Mouse (Mus musculus) ES-Bruce4 (cell line): ENCODE results near the gene Cnot3. TPM values are rescaled to one million over a fixed set of nuclear protein-coding genes. Genes with fewer than 3 reads are reported as not detected.
"Not testable (repeated sequence)": the region's sequence is repeated elsewhere in the genome, so short reads cannot be mapped to it uniquely, and the experiment has no call there.

ENCODE experiments used
- H3K27ac ChIP-seq: 2 replicates; pipeline ENCODE4 v1.5.1; 2012; ENCODE audit warnings: low read length, inconsistent platforms; ENCODE audit not compliant: insufficient read depth
- H3K27me3 ChIP-seq: 2 replicates; pipeline ENCODE4 v1.6.1; 2012; ENCODE audit warnings: mild to moderate bottlenecking, low read length, inconsistent platforms; ENCODE audit not compliant: control insufficient read depth, poor library complexity, insufficient read depth, severe bottlenecking
- H3K36me3 ChIP-seq: 2 replicates; pipeline ENCODE4 v1.6.1; 2012; ENCODE audit warnings: inconsistent platforms, mild to moderate bottlenecking, low read length, moderate library complexity; ENCODE audit not compliant: control insufficient read depth, poor library complexity, insufficient read depth, severe bottlenecking
- H3K4me1 ChIP-seq: one replicate; pipeline ENCODE4 v1.8.1; 2011; ENCODE audit warnings: low read length; ENCODE audit not compliant: control insufficient read depth, insufficient read depth
- H3K4me3 ChIP-seq: 2 replicates; pipeline ENCODE4 v1.5.1; 2011; ENCODE audit warnings: low read depth, mild to moderate bottlenecking, low read length
- H3K9ac ChIP-seq: 2 replicates; pipeline ENCODE4 v1.6.1; 2012; ENCODE audit warnings: low read depth, mild to moderate bottlenecking, inconsistent platforms; ENCODE audit not compliant: poor library complexity, severe bottlenecking
- H3K9me3 ChIP-seq: replicated peaks from 2 replicates; pipeline ENCODE4 v1.6.1; 2012; ENCODE audit warnings: mild to moderate bottlenecking, low read length, inconsistent platforms; ENCODE audit not compliant: control insufficient read depth, poor library complexity, insufficient read depth, severe bottlenecking
- CTCF ChIP-seq: IDR thresholded peaks from one replicate; pipeline ENCODE4 v1.8.1; 2011; ENCODE audit warnings: low read depth, low read length
- EP300 ChIP-seq: IDR thresholded peaks from 2 replicates; pipeline ENCODE4 v1.6.1; 2011; ENCODE audit warnings: low read depth, low read length; ENCODE audit not compliant: insufficient read depth
- POLR2A ChIP-seq: IDR thresholded peaks from one replicate; pipeline ENCODE4 v1.8.1; 2011; ENCODE audit warnings: low read length; ENCODE audit not compliant: insufficient read depth
- polyA plus RNA-seq: library from polyadenylated mRNA; stranded (reverse); fragments of >200 nt; gene quantifications from 2 replicates; pipeline ENCODE4 v1.2.4, GENCODE M21; 2011; ENCODE audit warnings: low read depth; ENCODE audit not compliant: missing spikeins, insufficient read depth, insufficient read length

The Cnot3 gene
- polyA plus RNA-seq, 1 experiment, result 141 TPM

DNA sequence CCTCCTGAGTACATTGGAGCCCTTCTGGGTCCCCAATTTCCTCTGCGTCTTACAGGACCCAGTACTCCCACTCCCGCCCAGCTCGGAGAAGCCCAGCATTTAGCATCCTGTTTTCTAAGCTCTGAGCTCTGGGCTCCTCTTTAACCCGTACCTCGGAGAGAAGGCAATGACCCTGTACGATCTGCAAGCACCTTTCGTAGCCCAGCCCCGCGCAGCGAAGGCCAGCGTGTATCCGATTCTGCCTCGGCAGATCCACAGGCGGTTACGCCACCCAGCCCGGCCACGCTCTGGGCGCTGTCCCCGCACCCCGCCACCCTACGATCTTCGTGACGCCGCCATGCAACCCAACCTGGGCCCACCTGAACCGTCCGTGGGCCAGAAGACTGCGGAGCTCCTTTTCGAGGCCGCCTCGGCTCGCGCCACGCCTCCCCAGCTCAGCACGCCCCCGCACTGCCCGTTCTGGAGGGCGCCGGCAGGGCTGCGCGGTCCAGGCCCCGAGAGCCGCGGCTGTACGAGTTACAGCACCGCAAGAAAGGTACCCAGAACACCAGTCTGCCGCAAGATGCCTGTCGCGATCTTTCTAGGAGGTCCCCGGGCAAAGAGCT lies 47.4 kb downstream of the Cnot3 start, which contains the start of gene Tsen34:
Gene Tsen34, plus strand, starts transcription at position 482 of the 605 bp plus-strand sequence.
- Histone ChIP-seq H3K4me3 (peak within 1 kb of the TSS; percentile 76), H3K4me1 (no peaks in the 10 kb centered on the region), H3K36me3 (peaks cover 6% of the 10 kb centered on the region), H3K9me3 (no peaks in the 10 kb centered on the region), H3K9ac (peak within 1 kb of the TSS; percentile 55), H3K27ac (peak within 1 kb of the TSS; percentile 82), H3K27me3 (no peaks in the 10 kb centered on the region)
- TF ChIP-seq CTCF, result no peak
- TF ChIP-seq EP300, result no peak
- TF ChIP-seq POLR2A, result no peak

DNA sequence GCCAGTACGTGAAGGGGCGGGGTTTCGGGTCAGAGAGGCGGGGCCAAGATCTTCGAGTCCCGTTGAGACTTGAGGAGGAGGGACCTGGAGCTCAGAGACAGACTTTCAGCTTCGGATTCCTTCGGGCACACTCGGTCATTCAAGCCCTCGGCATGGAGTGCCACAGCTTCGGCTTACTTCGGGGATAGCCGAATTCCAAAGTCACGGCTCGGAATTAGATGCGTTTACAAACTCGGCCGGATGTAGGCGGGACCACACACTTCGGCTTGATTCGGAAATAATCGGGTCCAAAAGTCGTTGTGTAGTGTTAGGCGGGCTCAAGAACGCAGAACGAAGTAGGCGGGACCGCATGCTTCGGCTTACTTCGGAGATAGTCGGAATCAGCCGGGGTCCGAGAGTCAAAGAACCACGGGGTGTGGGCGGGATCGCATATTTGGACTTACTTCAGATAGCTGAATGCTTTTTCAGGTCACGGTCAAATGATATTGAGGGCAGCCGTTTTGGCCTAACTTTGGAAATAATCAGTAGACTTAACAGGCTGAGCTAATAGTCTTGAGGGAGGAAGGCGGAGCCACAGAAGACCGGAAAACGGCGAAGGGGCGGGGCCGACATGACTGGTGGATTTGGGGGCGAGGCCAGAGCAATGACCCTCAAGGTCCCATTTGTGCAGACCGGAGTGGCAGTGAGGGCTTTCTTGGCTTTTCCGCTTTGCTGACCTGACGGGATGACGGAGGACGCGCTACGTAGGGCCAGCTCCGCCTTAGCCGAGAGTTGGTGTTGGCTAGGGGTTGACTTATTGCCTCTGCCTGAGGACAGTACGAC lies 48.1 kb downstream of the Cnot3 start, which contains the start of gene Mboat7:
Gene Mboat7, minus strand, starts transcription at position 537 of the 822 bp plus-strand sequence.
- no peak for TF ChIP-seq CTCF
- TF ChIP-seq EP300, result no peak
- peak; percentile 95 for TF ChIP-seq POLR2A
- Histone ChIP-seq H3K9me3 (no peaks in the 10 kb centered on the region), H3K4me1 (no peaks in the 10 kb centered on the region), H3K36me3 (peaks cover 12% of the 10 kb centered on the region), H3K9ac (peak within 1 kb of the TSS; percentile 55), H3K4me3 (peak within 1 kb of the TSS; percentile 76), H3K27me3 (no peaks in the 10 kb centered on the region), H3K27ac (peak within 1 kb of the TSS; percentile 82)

DNA sequence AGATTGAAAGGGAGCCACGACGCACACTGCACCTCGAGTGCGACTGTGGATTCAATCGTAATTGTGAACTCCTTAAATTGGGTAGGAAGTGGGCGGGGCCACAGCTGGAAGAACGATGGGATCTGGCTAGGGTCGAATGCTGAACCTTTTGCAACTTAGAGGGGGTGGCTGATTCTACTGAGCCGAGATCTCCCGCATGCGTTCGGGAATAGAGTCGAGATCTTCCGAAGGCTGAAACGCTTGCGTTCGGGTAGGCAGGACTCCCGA lies 48.7 kb downstream of the Cnot3 start:
- Histone ChIP-seq H3K36me3 (peaks cover 12% of the 10 kb centered on the region), H3K27ac (peak overlapping the region; percentile 82), H3K4me3 (peak overlapping the region; percentile 76), H3K27me3 (no peaks in the 10 kb centered on the region), H3K4me1 (no peaks in the 10 kb centered on the region), H3K9me3 (no peaks in the 10 kb centered on the region), H3K9ac (peak overlapping the region; percentile 55)
- TF ChIP-seq EP300 (no peak), CTCF (no peak), POLR2A (no peak)

DNA sequence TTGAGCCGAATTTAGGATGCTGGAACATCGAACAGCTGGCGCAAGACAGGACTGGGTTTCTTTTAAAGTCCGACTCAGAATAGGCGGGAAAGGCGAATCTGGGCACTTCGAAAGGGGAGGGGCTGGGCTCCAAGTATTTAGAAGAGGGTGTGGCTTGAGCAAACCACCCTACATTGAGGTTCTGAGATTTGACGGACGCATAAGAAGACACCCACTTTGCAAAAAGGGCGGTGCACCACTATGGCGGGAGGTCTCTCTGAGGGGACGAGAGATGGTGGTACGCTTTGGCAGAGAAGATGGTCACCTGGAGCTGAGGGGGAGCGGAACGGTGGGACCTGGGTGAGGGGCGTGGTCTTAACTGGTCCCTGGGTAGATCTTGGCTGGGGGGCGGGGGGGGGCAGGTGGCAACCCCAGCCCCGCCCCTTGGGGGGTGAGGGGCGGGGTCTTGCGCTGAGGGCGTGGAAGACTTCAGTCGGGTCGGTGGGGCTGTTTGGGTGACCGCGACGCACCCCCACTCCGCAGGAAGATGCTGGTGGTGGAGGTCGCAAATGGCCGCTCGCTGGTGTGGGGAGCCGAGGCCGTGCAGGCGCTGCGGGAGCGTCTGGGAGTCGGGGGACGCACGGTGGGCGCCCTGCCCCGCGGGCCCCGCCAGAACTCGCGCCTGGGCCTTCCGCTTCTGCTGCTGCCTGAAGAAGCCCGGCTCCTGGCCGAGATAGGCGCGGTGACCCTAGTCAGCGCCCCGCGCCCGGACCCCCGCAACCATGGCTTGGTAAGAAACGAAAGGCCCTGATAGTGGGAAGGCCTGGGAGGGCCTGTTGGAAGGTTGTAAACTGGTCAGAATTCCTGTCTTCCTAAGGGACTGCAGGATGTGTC lies 49.2 kb downstream of the Cnot3 start:
- Histone ChIP-seq H3K4me3 (peak overlapping the region; percentile 76), H3K36me3 (peaks cover 15% of the 10 kb centered on the region), H3K27me3 (no peaks in the 10 kb centered on the region)

DNA sequence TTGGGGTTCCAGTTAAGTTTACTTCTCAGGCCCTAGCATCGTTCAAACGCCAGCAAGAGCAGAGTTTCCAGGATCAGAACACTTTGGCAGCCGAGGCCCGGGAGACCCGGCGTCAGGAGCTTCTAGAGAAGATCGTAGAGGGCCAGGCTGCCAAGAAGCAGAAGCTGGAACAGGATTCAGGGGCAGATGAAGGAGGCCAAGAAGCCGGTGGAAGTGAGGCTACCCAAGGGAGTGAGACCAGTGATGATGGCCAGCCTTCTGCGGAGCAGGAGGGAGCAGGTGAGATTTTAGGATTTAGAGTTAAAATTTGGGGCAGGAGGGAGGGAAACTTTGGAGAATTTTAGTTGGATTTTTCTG lies 49.9 kb downstream of the Cnot3 start:
- Histone ChIP-seq H3K36me3 (peaks cover 15% of the 10 kb centered on the region), H3K9ac (peak overlapping the region; percentile 55), H3K4me3 (peak overlapping the region; percentile 76)
- H3K4me1 ChIP-seq, H3K27me3 ChIP-seq, H3K27ac ChIP-seq, H3K9me3 ChIP-seq: not testable (repeated sequence)

More for the DNA sequence above, 49.2 kb downstream of the Cnot3 start:
- H3K4me1 ChIP-seq, result no peaks in the 10 kb centered on the region
- H3K9ac ChIP-seq, result peak overlapping the region; percentile 55
- peak overlapping the region; percentile 82 for H3K27ac ChIP-seq
- no peaks in the 10 kb centered on the region for H3K9me3 ChIP-seq
- TF ChIP-seq EP300, result no peak
- no peak for TF ChIP-seq POLR2A
- TF ChIP-seq CTCF, result no peak
